Mouse (Mus musculus): Measurements from ENCODE around the gene Ms4a13. TPM values are rescaled to one million over a fixed set of nuclear protein-coding genes. Genes with fewer than 3 reads are reported as not detected.
"Not testable (repeated sequence)": the region's sequence is repeated elsewhere in the genome, so short reads cannot be mapped to it uniquely, and the experiment has no call there.

Ms4a13 gene
- total and polyA plus RNA-seq, 2 experiments from 2014 or later = not detected

DNA sequence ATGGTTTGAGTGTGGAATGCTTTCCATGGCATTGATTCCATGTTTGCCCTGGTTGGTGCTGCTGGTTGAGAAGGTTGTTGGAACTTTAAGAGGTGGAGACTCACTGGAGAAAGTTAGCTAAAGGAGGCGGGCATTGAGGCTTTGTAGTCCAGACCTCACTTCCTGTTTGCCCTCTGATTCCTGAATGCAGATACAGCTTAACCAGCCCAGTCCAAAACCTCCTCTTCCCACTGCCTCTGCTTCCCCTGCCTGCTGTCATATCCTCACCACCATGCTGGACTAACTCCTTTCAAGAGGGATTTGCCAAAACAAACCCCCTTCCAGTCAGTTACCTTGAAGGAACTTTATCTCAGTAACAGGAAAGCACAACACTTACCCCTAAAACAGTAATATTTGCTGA is 4.0 kb downstream of the Ms4a13 start:
- 73% methylated on average over 1 of the region's 1 CpGs for WGBS

GRCm38 (mm10) chr19:11184121-11184520 is 12.4 kb downstream of the Ms4a13 start:
- Histone ChIP-seq H3K27me3 (ENCODE audit: insufficient read depth, low read length) (no peaks in the 10 kb centered on the region), H3K9me3 (ENCODE audit: low read length) (no peaks in the 10 kb centered on the region), H3K4me3 (ENCODE audit: low read depth, low read length) (no peak overlapping the region), H3K4me2 (ENCODE audit: low read depth) (no peak overlapping the region), H3K36me3 (ENCODE audit: insufficient read depth) (no peaks in the 10 kb centered on the region), H3K27ac (ENCODE audit: low read depth, low read length) (no peak overlapping the region), H3K9ac (no peak overlapping the region), H3K4me1 (ENCODE audit: insufficient read depth) (no peaks in the 10 kb centered on the region)
- WGBS = 18% methylated on average over 5 of the region's 5 CpGs
- no peak for TF ChIP-seq CTCF (IDR thresholded peaks at IDR 0.05; ENCODE audit: low read depth)
- no peak for ATAC-seq
- DNase-seq = no peak

More for the DNA sequence above, 4.0 kb downstream of the Ms4a13 start:
- no peak overlapping the region for H3K4me2 ChIP-seq (ENCODE audit: low read depth)
- ATAC-seq = no peak
- no peaks in the 10 kb centered on the region for H3K9me3 ChIP-seq (ENCODE audit: low read length)
- DNase-seq = no peak
- no peak overlapping the region for H3K9ac ChIP-seq
- no peaks in the 10 kb centered on the region for H3K27me3 ChIP-seq (ENCODE audit: insufficient read depth, low read length)
- H3K36me3 ChIP-seq (ENCODE audit: insufficient read depth) = no peaks in the 10 kb centered on the region
- H3K4me3 ChIP-seq (ENCODE audit: low read depth, low read length) = no peak overlapping the region
- H3K4me1 ChIP-seq (ENCODE audit: insufficient read depth) = no peaks in the 10 kb centered on the region
- H3K27ac ChIP-seq (ENCODE audit: low read depth, low read length) = no peak overlapping the region
- TF ChIP-seq CTCF (IDR thresholded peaks at IDR 0.05; ENCODE audit: low read depth) = no peak

GRCm38 (mm10) chr19:11177464-11177863 is 19.1 kb downstream of the Ms4a13 start:
- Histone ChIP-seq H3K4me1 (ENCODE audit: insufficient read depth) (no peaks in the 10 kb centered on the region), H3K4me3 (ENCODE audit: low read depth, low read length) (no peak overlapping the region), H3K9ac (no peak overlapping the region), H3K27me3 (ENCODE audit: insufficient read depth, low read length) (no peaks in the 10 kb centered on the region), H3K4me2 (ENCODE audit: low read depth) (no peak overlapping the region), H3K9me3 (ENCODE audit: low read length) (no peaks in the 10 kb centered on the region), H3K36me3 (ENCODE audit: insufficient read depth) (no peaks in the 10 kb centered on the region), H3K27ac (ENCODE audit: low read depth, low read length) (no peak overlapping the region)
- no peak for DNase-seq
- no peak for TF ChIP-seq CTCF (IDR thresholded peaks at IDR 0.05; ENCODE audit: low read depth)
- ATAC-seq = no peak
- WGBS = 48% methylated on average over 2 of the region's 2 CpGs

- no peak within 1 kb of the TSS for H3K27ac ChIP-seq (ENCODE audit: low read depth, low read length)
- H3K4me2 ChIP-seq (ENCODE audit: low read depth) = no peak within 1 kb of the TSS
- 39% methylated on average over 10 of the region's 10 CpGs for WGBS
- no peaks in the 10 kb centered on the region for H3K27me3 ChIP-seq (ENCODE audit: insufficient read depth, low read length)
- no peak for DNase-seq
- no peaks in the 10 kb centered on the region for H3K9me3 ChIP-seq (ENCODE audit: low read length)
- no peak for TF ChIP-seq CTCF (IDR thresholded peaks at IDR 0.05; ENCODE audit: low read depth)
- H3K36me3 ChIP-seq (ENCODE audit: insufficient read depth) = no peaks in the 10 kb centered on the region
- H3K4me3 ChIP-seq (ENCODE audit: low read depth, low read length) = no peak within 1 kb of the TSS
- no peak for ATAC-seq
- no peaks in the 10 kb centered on the region for H3K4me1 ChIP-seq (ENCODE audit: insufficient read depth)
- H3K9ac ChIP-seq = no peak within 1 kb of the TSS
Observed at GRCm38 (mm10) chr19:11165172-11165571, 31.4 kb downstream of the Ms4a13 start, which contains the start of gene 1700025F22Rik. TSS of gene 1700025F22Rik (minus strand) at chr19:11165320.

GRCm38 (mm10) chr19:11157890-11158289 is 38.6 kb downstream of the Ms4a13 start:
- not testable (repeated sequence) for ATAC-seq; H3K9ac ChIP-seq; H3K4me3 ChIP-seq (ENCODE audit: low read depth, low read length); H3K27ac ChIP-seq (ENCODE audit: low read depth, low read length); H3K4me2 ChIP-seq (ENCODE audit: low read depth); H3K27me3 ChIP-seq (ENCODE audit: insufficient read depth, low read length); DNase-seq; H3K36me3 ChIP-seq (ENCODE audit: insufficient read depth); H3K9me3 ChIP-seq (ENCODE audit: low read length); H3K4me1 ChIP-seq (ENCODE audit: insufficient read depth)
- WGBS = 82% methylated on average over 6 of the region's 6 CpGs

DNA sequence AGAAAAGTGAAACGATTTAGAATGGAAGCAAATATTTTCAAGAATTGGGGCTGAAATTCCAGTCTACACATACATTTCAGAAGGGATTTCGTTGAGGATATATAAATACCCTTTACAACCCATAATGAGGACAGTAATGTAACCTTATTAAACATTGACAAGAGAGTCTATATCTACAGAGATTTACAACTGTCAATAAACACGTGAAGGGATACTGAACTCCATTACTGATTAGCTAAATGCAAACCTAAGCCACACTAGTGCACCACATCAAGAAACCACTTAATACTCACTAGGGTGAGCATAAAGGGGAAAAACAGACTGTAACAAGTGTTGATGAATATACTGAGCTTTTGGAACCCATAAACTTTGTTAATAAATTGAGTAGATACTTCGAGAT is 61.2 kb downstream of the Ms4a13 start:
- no peak for DNase-seq
- TF ChIP-seq CTCF (IDR thresholded peaks at IDR 0.05; ENCODE audit: low read depth) = no peak
- H3K9me3 ChIP-seq (ENCODE audit: low read length) = no peaks in the 10 kb centered on the region

GRCm38 (mm10) chr19:11134852-11135251 is 61.7 kb downstream of the Ms4a13 start:
- H3K9ac ChIP-seq = no peak overlapping the region
- WGBS = 91% methylated on average over 2 of the region's 2 CpGs
- no peaks in the 10 kb centered on the region for H3K9me3 ChIP-seq (ENCODE audit: low read length)
- H3K4me3 ChIP-seq (ENCODE audit: low read depth, low read length) = no peak overlapping the region
- no peaks in the 10 kb centered on the region for H3K27me3 ChIP-seq (ENCODE audit: insufficient read depth, low read length)
- no peaks in the 10 kb centered on the region for H3K36me3 ChIP-seq (ENCODE audit: insufficient read depth)
- no peaks in the 10 kb centered on the region for H3K4me1 ChIP-seq (ENCODE audit: insufficient read depth)
- ATAC-seq (no peak), DNase-seq (no peak)
- no peak overlapping the region for H3K4me2 ChIP-seq (ENCODE audit: low read depth)
- TF ChIP-seq CTCF (IDR thresholded peaks at IDR 0.05; ENCODE audit: low read depth) = no peak
- H3K27ac ChIP-seq (ENCODE audit: low read depth, low read length) = no peak overlapping the region

More for the DNA sequence above, 61.2 kb downstream of the Ms4a13 start:
- Histone ChIP-seq H3K4me1 (ENCODE audit: insufficient read depth) (no peaks in the 10 kb centered on the region), H3K4me2 (ENCODE audit: low read depth) (no peak overlapping the region), H3K27me3 (ENCODE audit: insufficient read depth, low read length) (no peaks in the 10 kb centered on the region), H3K4me3 (ENCODE audit: low read depth, low read length) (no peak overlapping the region), H3K36me3 (ENCODE audit: insufficient read depth) (no peaks in the 10 kb centered on the region), H3K27ac (ENCODE audit: low read depth, low read length) (no peak overlapping the region), H3K9ac (no peak overlapping the region)
- WGBS = 74% methylated on average over 4 of the region's 4 CpGs
- no peak for ATAC-seq

DNA sequence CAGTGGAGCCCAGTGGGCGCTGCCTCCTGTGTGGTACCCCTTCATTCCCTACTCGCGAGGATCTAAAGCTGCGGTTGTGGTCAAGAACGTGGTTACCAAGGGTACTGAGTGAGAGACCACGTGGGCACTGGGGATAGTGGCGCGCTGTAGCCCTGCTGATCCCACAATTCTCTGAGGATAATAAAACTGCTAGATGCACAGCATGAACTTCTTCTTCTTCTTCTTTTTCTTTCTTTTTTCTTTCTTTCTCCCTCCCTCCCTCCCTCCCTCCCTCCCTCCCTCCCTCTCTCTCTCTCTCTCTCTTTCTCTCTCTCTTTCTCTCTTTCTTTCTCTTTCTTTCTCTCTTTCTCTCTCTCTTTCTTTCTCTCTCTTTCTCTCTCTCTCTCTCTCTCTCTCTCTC is 65.8 kb downstream of the Ms4a13 start, which contains the start of gene 1700017D01Rik:
Gene 1700017D01Rik (minus strand): TSS at position 101 of the 400 bp plus-strand sequence.
- not testable (repeated sequence) for DNase-seq; H3K9me3 ChIP-seq (ENCODE audit: low read length); H3K36me3 ChIP-seq (ENCODE audit: insufficient read depth); H3K4me3 ChIP-seq (ENCODE audit: low read depth, low read length); H3K27me3 ChIP-seq (ENCODE audit: insufficient read depth, low read length); ATAC-seq; H3K4me1 ChIP-seq (ENCODE audit: insufficient read depth); H3K4me2 ChIP-seq (ENCODE audit: low read depth); H3K9ac ChIP-seq; H3K27ac ChIP-seq (ENCODE audit: low read depth, low read length)
- WGBS = 91% methylated on average over 8 of the region's 8 CpGs
